Mouse (Mus musculus) liver, embryonic 16.5 days (tissue): ENCODE data around the gene Arhgap27. TPM values are rescaled to one million over a fixed set of nuclear protein-coding genes. Genes with fewer than 3 reads are reported as not detected.
"Not testable (repeated sequence)": the region's sequence is repeated elsewhere in the genome, so short reads cannot be mapped to it uniquely, and the experiment has no call there.

Experiments used
- ATAC-seq: fragments of 200-750 bp; cut with Nextera tagmentation; 2 replicates; pipeline ENCODE4 v1.8.0; 2017; ENCODE audit warnings: low read depth, mild to moderate bottlenecking, moderate number of reproducible peaks, moderate library complexity
- H3K27ac ChIP-seq: fragments of 300-500 bp; sonication (generic); 2 replicates; pipeline ENCODE4 v1.5.1; 2014; ENCODE audit warnings: mild to moderate bottlenecking, low read length
- H3K27me3 ChIP-seq: fragments of 300-500 bp; sonication (generic); 2 replicates; pipeline ENCODE4 v1.6.1; 2014; ENCODE audit warnings: low read depth, low read length, mixed read lengths; ENCODE audit not compliant: control insufficient read depth, insufficient read depth
- H3K36me3 ChIP-seq: fragments of 300-500 bp; sonication (generic); 2 replicates; pipeline ENCODE4 v1.6.1; 2014; ENCODE audit warnings: mild to moderate bottlenecking; ENCODE audit not compliant: control insufficient read depth, insufficient read depth
- H3K4me1 ChIP-seq: fragments of 300-500 bp; sonication (generic); 2 replicates; pipeline ENCODE4 v1.6.1; 2014; ENCODE audit warnings: low read depth, low read length, mixed read lengths; ENCODE audit not compliant: control insufficient read depth
- H3K4me2 ChIP-seq: fragments of 300-500 bp; sonication (generic); 2 replicates; pipeline ENCODE4 v1.6.1; 2014; ENCODE audit warnings: low read depth, low read length, mixed read lengths
- H3K4me3 ChIP-seq: fragments of 300-500 bp; sonication (generic); 2 replicates; pipeline ENCODE4 v1.5.1; 2014; ENCODE audit warnings: low read depth, mild to moderate bottlenecking, low read length
- H3K9ac ChIP-seq: fragments of 300-500 bp; sonication (generic); 2 replicates; pipeline ENCODE4 v1.6.1; 2014; ENCODE audit warnings: low read depth, low read length
- H3K9me3 ChIP-seq: fragments of 300-500 bp; sonication (generic); replicated peaks from 2 replicates; pipeline ENCODE4 v1.6.1; 2016; ENCODE audit warnings: low read length; ENCODE audit not compliant: control insufficient read depth
- WGBS: fragments of 180-500 bp; shearing (Covaris S2); extraction: QIAGEN DNeasy Blood & Tissue Kit; methylation state at CpG from one replicate; pipeline ENCODE4 v1.1.7; 2014; ENCODE audit not compliant: insufficient replicate concordance; 5-methylcytosine and 5-hydroxymethylcytosine counted together
- polyA plus RNA-seq: library from polyadenylated mRNA; unstranded; fragments of >200 nt; fragmentation: Nextera tagmentation; extraction: Ambion mirVana; gene quantifications from 2 replicates; pipeline ENCODE4 v1.2.1, GENCODE M21; 2015

The Arhgap27 gene
- polyA plus RNA-seq, 1 experiment from 2014 or later: 3.8 TPM

GRCm38 (mm10) chr11:103294066-103294465, 69.4 kb downstream of the Arhgap27 start:
- no peaks in the 10 kb centered on the region for H3K27me3 ChIP-seq
- no peaks in the 10 kb centered on the region for H3K36me3 ChIP-seq
- no peaks in the 10 kb centered on the region for H3K9me3 ChIP-seq
- H3K4me1 ChIP-seq: peaks cover 3% of the 10 kb centered on the region; the same call in 1 of the 2 replicates
- no peak for ATAC-seq
- no peak overlapping the region for H3K4me2 ChIP-seq
- H3K4me3 ChIP-seq: no peak overlapping the region
- no peak overlapping the region for H3K27ac ChIP-seq
- WGBS: 71% methylated on average over 6 of the region's 6 CpGs
- no peak overlapping the region for H3K9ac ChIP-seq

GRCm38 (mm10) chr11:103292890-103293287, 70.6 kb downstream of the Arhgap27 start:
- Histone ChIP-seq H3K27ac (no peak overlapping the region), H3K9ac (no peak overlapping the region), H3K9me3 (no peaks in the 10 kb centered on the region), H3K4me2 (no peak overlapping the region), H3K36me3 (no peaks in the 10 kb centered on the region), H3K27me3 (no peaks in the 10 kb centered on the region), H3K4me3 (no peak overlapping the region), H3K4me1 (peaks cover 3% of the 10 kb centered on the region; the same call in 1 of the 2 replicates)
- ATAC-seq: no peak
- 59% methylated on average over 5 of the region's 5 CpGs for WGBS

- peaks cover 3% of the 10 kb centered on the region; the same call in 1 of the 2 replicates for H3K4me1 ChIP-seq
- H3K36me3 ChIP-seq: no peaks in the 10 kb centered on the region
- no peak overlapping the region for H3K4me3 ChIP-seq
- no peak overlapping the region for H3K4me2 ChIP-seq
- H3K9ac ChIP-seq: no peak overlapping the region
- WGBS: 15% methylated on average over 14 of the region's 14 CpGs
- no peak overlapping the region for H3K27ac ChIP-seq
- no peak for ATAC-seq
- no peaks in the 10 kb centered on the region for H3K27me3 ChIP-seq
- H3K9me3 ChIP-seq: no peaks in the 10 kb centered on the region
Observed at GRCm38 (mm10) chr11:103292152-103292889, 71.2 kb downstream of the Arhgap27 start.

- 56% methylated on average over 7 of the region's 7 CpGs for WGBS
- not testable (repeated sequence) for H3K4me2 ChIP-seq, H3K36me3 ChIP-seq, H3K4me3 ChIP-seq, H3K9me3 ChIP-seq, H3K27ac ChIP-seq, ATAC-seq, H3K9ac ChIP-seq, H3K27me3 ChIP-seq, H3K4me1 ChIP-seq
Observed at GRCm38 (mm10) chr11:103290841-103291240, 72.7 kb downstream of the Arhgap27 start.

GRCm38 (mm10) chr11:103288291-103288963, 75.1 kb downstream of the Arhgap27 start:
- H3K27ac ChIP-seq: no peak overlapping the region
- H3K36me3 ChIP-seq: no peaks in the 10 kb centered on the region
- H3K27me3 ChIP-seq: no peaks in the 10 kb centered on the region
- no peaks in the 10 kb centered on the region for H3K9me3 ChIP-seq
- ATAC-seq: no peak
- WGBS: 47% methylated on average over 16 of the region's 16 CpGs
- no peak overlapping the region for H3K4me2 ChIP-seq
- peaks cover 3% of the 10 kb centered on the region; the same call in 1 of the 2 replicates for H3K4me1 ChIP-seq
- H3K9ac ChIP-seq: no peak overlapping the region
- no peak overlapping the region for H3K4me3 ChIP-seq

- no peaks in the 10 kb centered on the region for H3K4me1 ChIP-seq
- 75% methylated on average over 5 of the region's 5 CpGs for WGBS
- no peak overlapping the region for H3K4me2 ChIP-seq
- H3K27ac ChIP-seq: no peak overlapping the region
- H3K9me3 ChIP-seq: no peaks in the 10 kb centered on the region
- H3K27me3 ChIP-seq: no peaks in the 10 kb centered on the region
- no peak overlapping the region for H3K4me3 ChIP-seq
- no peak overlapping the region for H3K9ac ChIP-seq
- H3K36me3 ChIP-seq: no peaks in the 10 kb centered on the region
- ATAC-seq: no peak
Observed at GRCm38 (mm10) chr11:103286910-103287309, 76.6 kb downstream of the Arhgap27 start.

GRCm38 (mm10) chr11:103285951-103286350, 77.5 kb downstream of the Arhgap27 start:
- no peaks in the 10 kb centered on the region for H3K9me3 ChIP-seq
- peak; percentile 32; the same call in 1 of the 2 replicates for ATAC-seq
- no peaks in the 10 kb centered on the region for H3K27me3 ChIP-seq
- H3K4me1 ChIP-seq: no peaks in the 10 kb centered on the region
- 41% methylated on average over 6 of the region's 6 CpGs for WGBS
- no peak overlapping the region for H3K4me2 ChIP-seq
- H3K9ac ChIP-seq: no peak overlapping the region
- H3K4me3 ChIP-seq: no peak overlapping the region
- no peaks in the 10 kb centered on the region for H3K36me3 ChIP-seq
- H3K27ac ChIP-seq: no peak overlapping the region

- no peaks in the 10 kb centered on the region for H3K4me1 ChIP-seq
- H3K9me3 ChIP-seq: no peaks in the 10 kb centered on the region
- no peaks in the 10 kb centered on the region for H3K36me3 ChIP-seq
- ATAC-seq: no peak
- WGBS: 73% methylated on average over 10 of the region's 10 CpGs
- no peak overlapping the region for H3K27ac ChIP-seq
- H3K9ac ChIP-seq: no peak overlapping the region
- no peaks in the 10 kb centered on the region for H3K27me3 ChIP-seq
- H3K4me2 ChIP-seq: no peak overlapping the region
- H3K4me3 ChIP-seq: no peak overlapping the region
Observed at GRCm38 (mm10) chr11:103285276-103285675, 78.2 kb downstream of the Arhgap27 start.

- Histone ChIP-seq H3K4me1 (no peaks in the 10 kb centered on the region), H3K4me2 (no peak overlapping the region), H3K9me3 (no peaks in the 10 kb centered on the region), H3K27me3 (no peaks in the 10 kb centered on the region), H3K27ac (no peak overlapping the region), H3K36me3 (no peaks in the 10 kb centered on the region), H3K9ac (no peak overlapping the region), H3K4me3 (no peak overlapping the region)
- ATAC-seq: 0 out of 2 replicates have a peak, but pooled peaks have one; percentile 27
- WGBS: 16% methylated on average over 7 of the region's 7 CpGs
Observed at GRCm38 (mm10) chr11:103281784-103282183, 81.7 kb downstream of the Arhgap27 start.
